Mouse (Mus musculus) embryonic facial prominence, embryonic 10.5 days (tissue): Measurements from ENCODE around the gene Lad1. TPM values are rescaled to one million over a fixed set of nuclear protein-coding genes. Genes with fewer than 3 reads are reported as not detected.

Experiments used
- DNase-seq: peaks from one replicate; pipeline ENCODE4 v3.0.0-alpha.2; 2017; ENCODE audit warnings: low spot score
- H3K27ac ChIP-seq: fragments of 300-500 bp; sonication (generic); replicated peaks from 2 replicates; pipeline ENCODE4 v1.5.1; 2016; ENCODE audit warnings: mild to moderate bottlenecking
- H3K27me3 ChIP-seq: fragments of 300-500 bp; sonication (generic); replicated peaks from 2 replicates; pipeline ENCODE4 v1.6.1; 2016; ENCODE audit warnings: low read depth, mild to moderate bottlenecking; ENCODE audit not compliant: poor library complexity, severe bottlenecking
- H3K36me3 ChIP-seq: fragments of 300-500 bp; sonication (generic); replicated peaks from 2 replicates; pipeline ENCODE4 v1.6.1; 2016; ENCODE audit warnings: mild to moderate bottlenecking, moderate library complexity
- H3K4me1 ChIP-seq: fragments of 300-500 bp; sonication (generic); 2 replicates; pipeline ENCODE4 v1.6.1; 2016
- H3K4me3 ChIP-seq: fragments of 300-500 bp; sonication (generic); 2 replicates; pipeline ENCODE4 v1.5.1; 2016; ENCODE audit warnings: mild to moderate bottlenecking, moderate library complexity
- H3K9me3 ChIP-seq: fragments of 300-500 bp; sonication (generic); 2 replicates; pipeline ENCODE4 v1.6.1; 2016; ENCODE audit warnings: mild to moderate bottlenecking
- WGBS: fragments of 180-500 bp; shearing (Covaris S2); methylation state at CpG from one replicate; pipeline ENCODE4 v1.1.7; 2016; 5-methylcytosine and 5-hydroxymethylcytosine counted together
- polyA plus RNA-seq: library from polyadenylated mRNA; unstranded; fragments of >200 nt; fragmentation: Nextera tagmentation; extraction: Ambion mirVana; gene quantifications from 2 replicates; pipeline ENCODE4 v1.2.1, GENCODE M21; 2016

Gene Lad1
- polyA plus RNA-seq = 7.5 TPM in 2 replicates

GRCm38 (mm10) chr1:135818481-135819086 lies at the start of gene Lad1:
Gene Lad1, plus strand, starts transcription at chr1:135818598.
- H3K9me3 ChIP-seq = no peaks in the 10 kb centered on the region
- no peaks in the 10 kb centered on the region for H3K36me3 ChIP-seq
- under 1% methylated on average over 63 of the region's 63 CpGs for WGBS
- H3K4me1 ChIP-seq = peaks cover 27% of the 10 kb centered on the region
- H3K4me3 ChIP-seq = peak within 1 kb of the TSS; percentile 75
- H3K27me3 ChIP-seq = peaks cover 92% of the 10 kb centered on the region
- H3K27ac ChIP-seq = peak within 1 kb of the TSS; percentile 82
- peak; percentile 71 for DNase-seq

GRCm38 (mm10) chr1:135770237-135770636 lies 48.2 kb upstream of the Lad1 start:
- Histone ChIP-seq H3K36me3 (peaks cover 19% of the 10 kb centered on the region), H3K4me1 (peaks cover 61% of the 10 kb centered on the region), H3K27me3 (peaks cover 39% of the 10 kb centered on the region), H3K27ac (no peak overlapping the region), H3K9me3 (no peaks in the 10 kb centered on the region), H3K4me3 (no peak overlapping the region)
- 66% methylated on average over 7 of the region's 7 CpGs for WGBS
- DNase-seq = no peak

DNA sequence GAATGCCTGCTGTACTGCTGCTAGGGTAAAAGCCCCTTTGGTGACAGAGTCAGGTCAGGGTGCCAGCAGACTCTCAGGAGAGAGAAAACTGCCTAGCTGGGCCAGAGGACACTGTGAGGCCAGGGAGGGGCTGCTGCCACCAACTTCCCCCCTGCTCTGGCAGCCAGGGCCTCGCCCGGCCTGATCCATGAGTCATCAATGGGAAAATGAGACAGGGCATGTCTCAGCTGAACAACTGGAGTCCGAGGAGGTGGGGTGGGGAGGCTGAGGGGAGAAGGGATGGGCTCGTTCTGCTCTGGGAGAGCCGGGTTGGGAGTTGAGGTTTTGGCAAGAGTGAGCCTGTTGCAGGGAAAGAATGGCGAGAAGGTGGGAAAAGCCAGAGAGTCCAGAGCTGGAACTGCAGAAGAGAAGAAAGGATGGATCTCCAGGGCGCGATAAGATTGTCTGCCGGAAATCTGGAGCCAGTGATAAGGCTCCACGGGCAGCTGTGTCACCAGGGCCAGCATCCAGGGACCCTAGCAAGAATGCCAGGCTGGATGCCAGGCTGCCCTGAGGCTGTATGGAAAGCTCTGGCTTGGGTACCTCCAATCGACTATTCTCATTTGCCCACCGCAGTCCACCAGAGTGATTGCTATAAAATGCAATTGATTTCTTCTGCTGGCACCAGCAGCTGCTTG lies 47.4 kb upstream of the Lad1 start:
- H3K27ac ChIP-seq = no peak overlapping the region
- H3K4me3 ChIP-seq = no peak overlapping the region
- 72% methylated on average over 12 of the region's 12 CpGs for WGBS
- no peak for DNase-seq
- peaks cover 53% of the 10 kb centered on the region for H3K4me1 ChIP-seq
- no peaks in the 10 kb centered on the region for H3K9me3 ChIP-seq
- H3K27me3 ChIP-seq = peaks cover 31% of the 10 kb centered on the region
- H3K36me3 ChIP-seq = peaks cover 19% of the 10 kb centered on the region

DNA sequence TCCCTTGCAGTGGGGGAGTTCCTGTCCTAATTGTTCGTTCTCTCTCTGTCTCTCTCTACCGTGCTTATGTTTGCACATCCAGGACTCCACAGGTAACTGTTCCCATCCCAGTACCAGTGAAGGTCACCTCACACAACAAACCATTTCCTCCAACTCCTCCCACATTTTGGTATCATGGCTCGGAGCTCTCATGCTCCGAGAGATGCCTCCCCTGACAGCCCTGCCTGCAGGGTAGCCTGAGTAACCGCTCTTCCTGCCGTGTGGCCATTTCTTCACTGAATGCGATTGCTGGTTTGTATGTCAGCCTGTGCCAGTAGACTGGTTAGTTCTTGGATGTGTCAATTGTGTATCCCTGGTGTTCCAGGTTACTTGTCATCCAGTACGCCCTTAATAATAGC lies 46.8 kb upstream of the Lad1 start:
- Histone ChIP-seq H3K27ac (no peak overlapping the region), H3K4me1 (peaks cover 52% of the 10 kb centered on the region), H3K27me3 (peaks cover 31% of the 10 kb centered on the region), H3K4me3 (no peak overlapping the region), H3K9me3 (no peaks in the 10 kb centered on the region), H3K36me3 (peaks cover 19% of the 10 kb centered on the region)
- 67% methylated on average over 8 of the region's 8 CpGs for WGBS
- DNase-seq = no peak

- H3K27ac ChIP-seq = peak overlapping the region; percentile 51; the same call in 1 of the 2 replicates
- peaks cover 24% of the 10 kb centered on the region for H3K27me3 ChIP-seq
- no peaks in the 10 kb centered on the region for H3K9me3 ChIP-seq
- H3K36me3 ChIP-seq = no peaks in the 10 kb centered on the region
- DNase-seq = no peak
- H3K4me3 ChIP-seq = no peak overlapping the region
- peaks cover 32% of the 10 kb centered on the region for H3K4me1 ChIP-seq
Measured at GRCm38 (mm10) chr1:135776596-135776995, 41.8 kb upstream of the Lad1 start.

GRCm38 (mm10) chr1:135777046-135777445 lies 41.4 kb upstream of the Lad1 start:
- 98% methylated on average over 1 of the region's 1 CpGs for WGBS
- H3K27ac ChIP-seq = no peak overlapping the region
- H3K36me3 ChIP-seq = no peaks in the 10 kb centered on the region

GRCm38 (mm10) chr1:135778780-135779535 lies 39.4 kb upstream of the Lad1 start, which contains the start of gene Tnni1:
Gene Tnni1, plus strand, starts transcription at chr1:135779434.
- H3K27ac ChIP-seq = peak within 1 kb of the TSS; percentile 75
- 30% methylated on average over 22 of the region's 22 CpGs for WGBS
- DNase-seq = peak; percentile 54

More at GRCm38 (mm10) chr1:135777046-135777445, 41.4 kb upstream of the Lad1 start:
- Histone ChIP-seq H3K4me1 (peaks cover 32% of the 10 kb centered on the region), H3K27me3 (peaks cover 24% of the 10 kb centered on the region), H3K9me3 (no peaks in the 10 kb centered on the region), H3K4me3 (no peak overlapping the region)
- DNase-seq = no peak

DNA sequence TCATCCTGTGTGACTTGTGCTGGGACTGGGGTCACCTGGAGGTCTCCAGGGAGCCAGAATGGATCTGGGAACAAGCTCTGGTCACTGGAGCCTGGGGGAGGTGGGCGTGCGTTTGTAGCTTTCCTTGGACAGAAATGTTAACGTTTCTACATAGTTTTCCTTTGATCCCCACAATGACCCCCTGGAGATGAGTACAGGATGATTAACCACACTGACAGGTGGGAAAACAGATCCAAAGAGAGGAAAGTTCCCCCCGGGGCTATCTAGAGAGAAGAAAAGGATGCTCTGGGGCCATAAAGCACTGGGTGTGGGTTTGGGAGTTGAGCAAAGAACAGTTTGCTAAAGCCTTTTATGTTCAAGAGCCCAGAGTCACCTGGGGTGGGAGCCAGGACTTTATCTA lies 37.7 kb upstream of the Lad1 start:
- peaks cover 21% of the 10 kb centered on the region for H3K27me3 ChIP-seq
- WGBS = 44% methylated on average over 4 of the region's 4 CpGs
- no peak overlapping the region for H3K4me3 ChIP-seq
- H3K4me1 ChIP-seq = peaks cover 41% of the 10 kb centered on the region
- 0 out of 2 replicates have a peak overlapping the region, but pooled peaks have one; percentile 10 for H3K27ac ChIP-seq
- DNase-seq = no peak
- no peaks in the 10 kb centered on the region for H3K36me3 ChIP-seq
- H3K9me3 ChIP-seq = no peaks in the 10 kb centered on the region

More at GRCm38 (mm10) chr1:135778780-135779535, 39.4 kb upstream of the Lad1 start, which contains the start of gene Tnni1:
- H3K9me3 ChIP-seq = no peaks in the 10 kb centered on the region
- 0 out of 2 replicates have a peak within 1 kb of the TSS, but pooled peaks have one; percentile 27 for H3K4me3 ChIP-seq
- H3K4me1 ChIP-seq = peaks cover 41% of the 10 kb centered on the region
- H3K36me3 ChIP-seq = no peaks in the 10 kb centered on the region
- H3K27me3 ChIP-seq = peaks cover 21% of the 10 kb centered on the region

DNA sequence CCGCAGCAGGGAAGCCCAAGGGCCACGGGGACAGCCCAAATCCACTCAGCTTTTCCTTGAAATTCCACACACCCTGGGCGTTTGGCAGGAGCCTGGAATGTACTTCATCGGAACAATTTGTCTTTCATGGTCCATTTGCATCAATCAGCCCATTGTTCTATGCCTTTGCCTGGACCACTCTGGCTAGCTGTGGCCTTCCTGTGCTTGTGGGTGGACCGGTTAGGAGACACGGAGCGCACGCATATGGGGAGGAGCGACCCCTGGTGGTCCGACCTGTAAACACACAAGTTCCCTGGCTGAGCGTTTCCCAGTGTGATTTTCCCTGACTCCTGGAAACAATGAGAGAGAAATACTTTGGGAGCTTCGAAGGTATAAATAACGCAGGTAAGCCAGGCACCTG lies 37.2 kb upstream of the Lad1 start:
- Histone ChIP-seq H3K4me1 (peaks cover 40% of the 10 kb centered on the region), H3K9me3 (no peaks in the 10 kb centered on the region), H3K36me3 (no peaks in the 10 kb centered on the region), H3K27ac (0 out of 2 replicates have a peak overlapping the region, but pooled peaks have one; percentile 10), H3K27me3 (peaks cover 21% of the 10 kb centered on the region), H3K4me3 (no peak overlapping the region)
- peak; percentile 87 for DNase-seq
- WGBS = 13% methylated on average over 13 of the region's 13 CpGs

DNA sequence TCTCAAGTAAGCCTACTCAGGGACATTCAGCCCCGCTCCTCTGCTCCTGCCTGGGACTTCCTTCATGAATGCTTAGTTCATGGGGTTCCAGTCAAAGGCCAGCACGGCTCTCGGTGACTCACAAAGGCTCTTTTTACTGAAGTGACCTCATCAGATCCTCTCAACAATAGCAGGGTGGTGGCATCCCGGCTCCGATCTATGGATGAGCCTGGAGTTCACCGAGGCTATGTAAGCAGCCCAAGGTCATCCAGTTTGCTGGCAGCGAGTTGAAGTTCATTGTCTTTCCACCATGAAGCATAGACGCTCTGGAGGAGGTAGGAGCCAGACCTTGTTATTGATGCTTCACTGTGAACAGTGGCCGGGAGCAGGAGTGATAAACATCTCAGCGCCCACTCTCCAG lies 35.6 kb upstream of the Lad1 start:
- Histone ChIP-seq H3K4me3 (no peak overlapping the region), H3K27ac (no peak overlapping the region), H3K27me3 (peaks cover 21% of the 10 kb centered on the region), H3K4me1 (peaks cover 33% of the 10 kb centered on the region), H3K36me3 (no peaks in the 10 kb centered on the region), H3K9me3 (no peaks in the 10 kb centered on the region)
- DNase-seq = no peak
- WGBS = 35% methylated on average over 10 of the region's 10 CpGs

DNA sequence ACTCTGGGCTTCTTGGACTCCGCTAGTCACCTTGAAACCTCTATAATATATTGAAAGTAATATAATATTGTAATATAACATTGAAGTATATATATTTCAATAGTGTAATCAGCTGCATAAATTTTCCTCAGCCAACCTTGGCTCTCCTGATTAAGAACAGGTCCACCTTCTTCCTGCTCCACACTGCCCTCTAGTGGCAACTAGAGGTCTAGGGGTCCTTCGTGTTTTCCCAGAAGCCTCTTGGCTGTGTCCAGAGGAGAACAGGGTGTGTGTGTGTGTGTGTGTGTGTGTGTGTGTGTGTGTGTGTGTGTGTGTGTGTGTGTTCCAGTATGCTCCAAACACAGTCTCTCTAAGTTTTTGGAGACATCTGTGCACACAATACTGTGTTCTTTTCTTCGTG lies 30.6 kb upstream of the Lad1 start:
- DNase-seq = peak; percentile 84
- Histone ChIP-seq H3K27ac (no peak overlapping the region), H3K4me1 (peaks cover 6% of the 10 kb centered on the region), H3K36me3 (no peaks in the 10 kb centered on the region), H3K9me3 (no peaks in the 10 kb centered on the region), H3K27me3 (peaks cover 27% of the 10 kb centered on the region), H3K4me3 (no peak overlapping the region)
- WGBS = 49% methylated on average over 3 of the region's 3 CpGs

GRCm38 (mm10) chr1:135788708-135789107 lies 29.7 kb upstream of the Lad1 start:
- no peaks in the 10 kb centered on the region for H3K9me3 ChIP-seq
- peaks cover 36% of the 10 kb centered on the region for H3K27me3 ChIP-seq
- H3K4me1 ChIP-seq = peaks cover 12% of the 10 kb centered on the region
- 48% methylated on average over 10 of the region's 10 CpGs for WGBS
- DNase-seq = no peak
- no peaks in the 10 kb centered on the region for H3K36me3 ChIP-seq
- no peak overlapping the region for H3K4me3 ChIP-seq
- no peak overlapping the region for H3K27ac ChIP-seq
